Mouse (Mus musculus): ENCODE data around the gene Gm12248. TPM values are rescaled to one million over a fixed set of nuclear protein-coding genes. Genes with fewer than 3 reads are reported as not detected.

Gm12248 gene
- total and polyA plus RNA-seq, 3 experiments, result 0.05 to 0.90 TPM; not detected in 1

DNA sequence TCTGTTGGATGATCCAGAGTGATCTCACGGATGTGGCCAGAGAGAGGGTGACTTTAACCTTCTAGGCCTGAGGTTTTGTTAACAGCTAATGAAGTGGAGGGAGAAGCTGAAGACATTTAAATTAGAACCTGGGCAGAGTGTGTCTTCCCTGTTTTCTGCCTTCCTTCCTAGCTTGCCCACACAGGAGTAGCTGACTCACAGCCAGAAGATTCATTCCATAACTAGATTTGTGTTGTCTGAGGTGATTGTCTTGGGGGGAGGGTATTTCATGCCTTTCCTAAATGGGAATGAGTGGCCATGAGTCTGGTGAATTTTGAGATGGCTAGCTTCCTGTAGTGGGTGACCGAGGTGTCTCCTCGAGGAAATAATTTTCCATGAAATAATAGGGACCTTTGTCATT is 76.6 kb downstream of the Gm12248 start:
- H3K9me3 ChIP-seq (replicated peaks), result no peaks in the 10 kb centered on the region
- DNase-seq (ENCODE audit: low spot score) (no peak), ATAC-seq (ENCODE audit: extremely low read depth, insufficient number of reproducible peaks, low FRiP score, poor library complexity, severe bottlenecking) (no peak)
- H3K4me3 ChIP-seq (ENCODE audit: low read depth, low read length), result no peak overlapping the region
- peaks cover 54% of the 10 kb centered on the region for H3K36me3 ChIP-seq (replicated peaks)
- H3K4me1 ChIP-seq (ENCODE audit: insufficient read depth, low read depth, low read length), result peaks cover 92% of the 10 kb centered on the region
- TF ChIP-seq POLR2AphosphoS5 (IDR thresholded peaks at IDR 0.05; ENCODE audit: insufficient replicate concordance, low read depth, low read length) (no peak), GATA1 (IDR thresholded peaks at IDR 0.05; ENCODE audit: borderline replicate concordance, low read length) (no peak), GATA2 (IDR thresholded peaks at IDR 0.05; ENCODE audit: borderline replicate concordance, low read depth, low read length) (no peak), TAL1 (conservative IDR thresholded peaks at IDR 0.05; ENCODE audit: low read depth, low read length) (no peak), CTCF (IDR thresholded peaks at IDR 0.05; ENCODE audit: low read depth, low read length) (no peak)
- no peaks in the 10 kb centered on the region for H3K27me3 ChIP-seq (ENCODE audit: insufficient read depth, low read length)

GRCm38 (mm10) chr11:58015339-58015738 is 77.6 kb downstream of the Gm12248 start:
- peaks cover 47% of the 10 kb centered on the region for H3K36me3 ChIP-seq (replicated peaks)
- H3K4me1 ChIP-seq (ENCODE audit: insufficient read depth, low read depth, low read length), result peaks cover 92% of the 10 kb centered on the region
- H3K4me3 ChIP-seq (ENCODE audit: low read depth, low read length), result no peak overlapping the region

GRCm38 (mm10) chr11:58014604-58015003 is 78.3 kb downstream of the Gm12248 start:
- H3K4me1 ChIP-seq (ENCODE audit: insufficient read depth, low read depth, low read length), result peaks cover 86% of the 10 kb centered on the region
- ATAC-seq (ENCODE audit: extremely low read depth, insufficient number of reproducible peaks, low FRiP score, poor library complexity, severe bottlenecking), result no peak
- no peak for DNase-seq (ENCODE audit: low spot score)
- TF ChIP-seq POLR2AphosphoS5 (IDR thresholded peaks at IDR 0.05; ENCODE audit: insufficient replicate concordance, low read depth, low read length), result no peak
- TF ChIP-seq GATA2 (IDR thresholded peaks at IDR 0.05; ENCODE audit: borderline replicate concordance, low read depth, low read length), result no peak
- TF ChIP-seq TAL1 (conservative IDR thresholded peaks at IDR 0.05; ENCODE audit: low read depth, low read length), result no peak
- TF ChIP-seq CTCF (IDR thresholded peaks at IDR 0.05; ENCODE audit: low read depth, low read length), result no peak
- no peak for TF ChIP-seq GATA1 (IDR thresholded peaks at IDR 0.05; ENCODE audit: borderline replicate concordance, low read length)
- H3K27me3 ChIP-seq (ENCODE audit: insufficient read depth, low read length), result no peaks in the 10 kb centered on the region
- H3K36me3 ChIP-seq (replicated peaks), result peaks cover 40% of the 10 kb centered on the region
- H3K9me3 ChIP-seq (replicated peaks), result no peaks in the 10 kb centered on the region
- no peak overlapping the region for H3K4me3 ChIP-seq (ENCODE audit: low read depth, low read length)

More at GRCm38 (mm10) chr11:58015339-58015738, 77.6 kb downstream of the Gm12248 start:
- ATAC-seq (ENCODE audit: extremely low read depth, insufficient number of reproducible peaks, low FRiP score, poor library complexity, severe bottlenecking), result no peak
- no peak for DNase-seq (ENCODE audit: low spot score)
- no peak for TF ChIP-seq CTCF (IDR thresholded peaks at IDR 0.05; ENCODE audit: low read depth, low read length)
- TF ChIP-seq POLR2AphosphoS5 (IDR thresholded peaks at IDR 0.05; ENCODE audit: insufficient replicate concordance, low read depth, low read length), result no peak
- TF ChIP-seq GATA2 (IDR thresholded peaks at IDR 0.05; ENCODE audit: borderline replicate concordance, low read depth, low read length), result no peak
- H3K9me3 ChIP-seq (replicated peaks), result no peaks in the 10 kb centered on the region
- H3K27me3 ChIP-seq (ENCODE audit: insufficient read depth, low read length), result no peaks in the 10 kb centered on the region

Other genes with a start within 250 kb of the Gm12248 start
- 184 and 189 TPM in 2 replicates for gene Larp1, start 84.1 kb downstream of the Gm12248 start, total RNA-seq (2014; fragmentation: Nextera tagmentation)
- 31.4 and 34.7 TPM in 2 replicates for gene Larp1, start 84.1 kb downstream of the Gm12248 start, total RNA-seq (2017)
- gene Larp1, start 84.1 kb downstream of the Gm12248 start, polyA plus RNA-seq (2012), result 111 and 123 TPM in 2 replicates
- 64.2 and 65.1 TPM in 2 replicates for gene Cnot8, start 11.0 kb upstream of the Gm12248 start, total RNA-seq (2014; fragmentation: Nextera tagmentation)
- 111 and 126 TPM in 2 replicates for gene Cnot8, start 11.0 kb upstream of the Gm12248 start, total RNA-seq (2017)
- gene Cnot8, start 11.0 kb upstream of the Gm12248 start, polyA plus RNA-seq (2012), result 4.4 and 5.5 TPM in 2 replicates
- gene Gemin5, start 75.4 kb upstream of the Gm12248 start, total RNA-seq (2014; fragmentation: Nextera tagmentation), result 43.9 and 61.6 TPM in 2 replicates
- gene Gemin5, start 75.4 kb upstream of the Gm12248 start, total RNA-seq (2017), result 25.9 and 26.3 TPM in 2 replicates
- gene Gemin5, start 75.4 kb upstream of the Gm12248 start, polyA plus RNA-seq (2012), result 14.6 and 19.6 TPM in 2 replicates
- gene Mrpl22, start 78.5 kb upstream of the Gm12248 start, total RNA-seq (2014; fragmentation: Nextera tagmentation), result 67.5 and 82.1 TPM in 2 replicates
- 72.6 and 81.6 TPM in 2 replicates for gene Mrpl22, start 78.5 kb upstream of the Gm12248 start, total RNA-seq (2017)
- gene Mrpl22, start 78.5 kb upstream of the Gm12248 start, polyA plus RNA-seq (2012), result 9.5 and 19.0 TPM in 2 replicates
- gene Igtp, start 106.4 kb upstream of the Gm12248 start, total RNA-seq (2014; fragmentation: Nextera tagmentation), result 10.3 and 11.1 TPM in 2 replicates
- gene Igtp, start 106.4 kb upstream of the Gm12248 start, total RNA-seq (2017), result 9.9 and 11.0 TPM in 2 replicates
- gene Igtp, start 106.4 kb upstream of the Gm12248 start, polyA plus RNA-seq (2012), result 1.2 and 1.4 TPM in 2 replicates
- gene Irgm2, start 106.5 kb upstream of the Gm12248 start, total RNA-seq (2014; fragmentation: Nextera tagmentation), result 6.7 and 7.1 TPM in 2 replicates
- gene Irgm2, start 106.5 kb upstream of the Gm12248 start, total RNA-seq (2017), result 6.0 and 6.3 TPM in 2 replicates
- 0.18 and 0.30 TPM in 2 replicates for gene Irgm2, start 106.5 kb upstream of the Gm12248 start, polyA plus RNA-seq (2012)
- gene 4930438A08Rik, start 181.7 kb upstream of the Gm12248 start, total RNA-seq (2014; fragmentation: Nextera tagmentation), result not detected in 2 replicates
- 0.05 TPM in 1 of 2 replicates, not detected in the other for gene 4930438A08Rik, start 181.7 kb upstream of the Gm12248 start, total RNA-seq (2017)
- not detected in 2 replicates for gene 4930438A08Rik, start 181.7 kb upstream of the Gm12248 start, polyA plus RNA-seq (2012)
- gene Zfp692, start 213.9 kb upstream of the Gm12248 start, total RNA-seq (2014; fragmentation: Nextera tagmentation), result 14.4 and 17.5 TPM in 2 replicates
- gene Zfp692, start 213.9 kb upstream of the Gm12248 start, total RNA-seq (2017), result 14.5 and 20.0 TPM in 2 replicates
- gene Zfp692, start 213.9 kb upstream of the Gm12248 start, polyA plus RNA-seq (2012), result 15.5 and 16.6 TPM in 2 replicates
- 24.2 and 27.1 TPM in 2 replicates for gene Zfp672, start 237.2 kb upstream of the Gm12248 start, total RNA-seq (2014; fragmentation: Nextera tagmentation)
- 27.2 and 29.6 TPM in 2 replicates for gene Zfp672, start 237.2 kb upstream of the Gm12248 start, total RNA-seq (2017)
- gene Zfp672, start 237.2 kb upstream of the Gm12248 start, polyA plus RNA-seq (2012), result 7.9 TPM in 2 replicates
- gene Sh3bp5l, start 237.6 kb upstream of the Gm12248 start, total RNA-seq (2014; fragmentation: Nextera tagmentation), result 4.5 and 5.1 TPM in 2 replicates
- 18.1 and 19.5 TPM in 2 replicates for gene Sh3bp5l, start 237.6 kb upstream of the Gm12248 start, total RNA-seq (2017)
- 18.2 and 18.6 TPM in 2 replicates for gene Sh3bp5l, start 237.6 kb upstream of the Gm12248 start, polyA plus RNA-seq (2012)

All from G1E (cell line).